Mouse (Mus musculus) ES-E14 (cell line): ENCODE measurements around the gene Ttc9c. TPM values are rescaled to one million over a fixed set of nuclear protein-coding genes. Genes with fewer than 3 reads are reported as not detected.

Source experiments
- DNase-seq: peaks from one replicate; pipeline ENCODE4 v3.0.0-alpha.2; 2013; ENCODE audit warnings: low read depth, low spot score
- H3K27ac ChIP-seq: 2 replicates; pipeline ENCODE4 v1.5.1; 2012; ENCODE audit warnings: low read depth, mild to moderate bottlenecking, low read length, moderate library complexity, mixed read lengths; ENCODE audit not compliant: poor library complexity, insufficient read depth, severe bottlenecking
- H3K36me3 ChIP-seq: 2 replicates; pipeline ENCODE4 v1.6.1; 2012; ENCODE audit warnings: mild to moderate bottlenecking, low read length, moderate library complexity, mixed read lengths; ENCODE audit not compliant: control insufficient read depth, poor library complexity, insufficient read depth, severe bottlenecking
- H3K4me1 ChIP-seq, 2 experiments: fragments of 150-350 bp in 1 of 2; sonication (generic) in 1 of 2; 2 replicates each; pipeline ENCODE4 v1.6.1; 2012; ENCODE audit warnings: low read length in 2 of 2, mild to moderate bottlenecking in 1 of 2, mixed read lengths in 1 of 2; ENCODE audit not compliant: control insufficient read depth in 2 of 2, insufficient read depth in 2 of 2, poor library complexity in 1 of 2
- H3K4me3 ChIP-seq, 2 experiments: fragments of 150-350 bp in 1 of 2; sonication (generic) in 1 of 2; 2 replicates each; pipeline ENCODE4 v1.5.1; 2012; ENCODE audit warnings: low read length in 2 of 2, low read depth in 1 of 2, mild to moderate bottlenecking in 1 of 2, mixed read lengths in 1 of 2; ENCODE audit not compliant: insufficient read depth in 1 of 2, poor library complexity in 1 of 2, severe bottlenecking in 1 of 2
- H3K9ac ChIP-seq: 2 replicates; pipeline ENCODE4 v1.6.1; 2012; ENCODE audit warnings: low read depth, mild to moderate bottlenecking, low read length, mixed read lengths; ENCODE audit not compliant: poor library complexity, insufficient read depth, severe bottlenecking
- H3K9me3 ChIP-seq: fragments of 150-350 bp; sonication (generic); 2 replicates; pipeline ENCODE4 v1.6.1; 2012; ENCODE audit warnings: low read depth, mild to moderate bottlenecking, low read length; ENCODE audit not compliant: control insufficient read depth, insufficient read depth
- CHD2 ChIP-seq: IDR thresholded peaks from 2 replicates; pipeline ENCODE4 v1.6.1; 2014; ENCODE audit warnings: mild to moderate bottlenecking, low read depth, low read length, inconsistent platforms
- HCFC1 ChIP-seq: IDR thresholded peaks from 2 replicates; pipeline ENCODE4 v1.6.1; 2012; ENCODE audit warnings: low read length, inconsistent platforms, borderline replicate concordance; ENCODE audit not compliant: insufficient read depth
- MAFK ChIP-seq: IDR thresholded peaks from 2 replicates; pipeline ENCODE4 v1.6.1; 2014; ENCODE audit warnings: mild to moderate bottlenecking, low read depth, low read length, inconsistent platforms; ENCODE audit not compliant: insufficient read depth
- ZC3H11A ChIP-seq: IDR thresholded peaks from 2 replicates; pipeline ENCODE4 v1.6.1; 2012; ENCODE audit warnings: low read depth, mild to moderate bottlenecking, inconsistent platforms, low read length, borderline replicate concordance
- ZNF384 ChIP-seq: IDR thresholded peaks from 2 replicates; pipeline ENCODE4 v1.6.1; 2012; ENCODE audit warnings: low read depth, low read length, inconsistent platforms
- in situ Hi-C, 2 experiments: fragments of 600-800 bp; cut with MboI; formaldehyde crosslinking; loops; one replicate each; pipeline ENCODE4 v1.15.1; 2025; ENCODE audit warnings: low sequenced_read_pairs in 2 of 2, inconsistent platforms in 1 of 2; ENCODE audit not compliant: unreplicated experiment in 2 of 2
- total RNA-seq: library from RNA; depleted of rRNA; stranded (reverse); fragments of 300-350 nt; gene quantifications from 2 replicates; pipeline ENCODE4 v1.2.3, GENCODE M21; 2012

Gene Ttc9c
- total RNA-seq, 1 experiment: 42.6 TPM

DNA sequence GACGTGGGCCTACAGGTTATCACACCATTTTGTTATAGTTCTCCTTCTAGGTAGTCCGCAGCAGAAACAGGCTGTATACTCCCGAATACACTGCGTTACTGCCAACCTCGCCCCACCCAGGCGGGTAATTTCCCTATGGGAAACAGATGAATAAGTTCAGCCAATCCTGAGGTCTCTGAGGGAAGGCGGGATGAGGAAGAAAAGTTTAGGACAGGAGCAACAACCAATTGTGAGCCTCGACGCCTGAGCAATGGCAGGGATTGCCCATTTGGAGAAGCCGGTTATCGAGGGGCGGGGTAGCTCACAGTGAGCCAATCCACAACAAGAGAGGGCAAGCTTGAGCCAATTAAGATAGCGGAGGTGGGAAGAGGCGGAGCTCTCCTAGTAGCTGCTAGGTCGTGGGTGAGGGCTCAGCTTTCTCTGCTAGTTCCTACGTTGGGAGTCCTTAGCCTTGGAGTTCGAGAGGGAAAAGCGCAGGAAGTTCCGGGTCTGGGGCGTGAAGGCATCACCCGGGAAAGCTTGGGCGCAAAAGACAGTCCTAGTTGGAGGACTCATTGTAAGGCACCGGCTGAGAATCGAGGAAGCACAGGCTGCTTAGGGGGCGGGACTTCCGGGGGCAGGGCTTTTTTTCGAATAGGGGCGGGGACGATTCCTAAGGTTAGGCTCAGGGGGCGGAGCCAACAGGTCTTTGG, 16.9 kb downstream of the Ttc9c start, which contains the start of gene Zbtb3:
TSS of gene Zbtb3 (plus strand) at position 426 of the 692 bp plus-strand sequence.
- Histone ChIP-seq H3K4me3 (peak within 1 kb of the TSS; percentile 82 to 99), H3K9ac (peak within 1 kb of the TSS; percentile 88), H3K4me1 (peaks cover 5 to 11% of the 10 kb centered on the region in 2 experiments), H3K27ac (peak within 1 kb of the TSS; percentile 79), H3K9me3 (no peaks in the 10 kb centered on the region), H3K36me3 (peaks cover 2% of the 10 kb centered on the region; the same call in 1 of the 2 replicates)
- DNase-seq: peak; percentile 96
- 0 out of 2 replicates have a peak, but pooled peaks have one; percentile 24 for TF ChIP-seq HCFC1
- no peak for TF ChIP-seq ZNF384
- TF ChIP-seq CHD2: peak; percentile 93
- in situ Hi-C loops: no loop called here

DNA sequence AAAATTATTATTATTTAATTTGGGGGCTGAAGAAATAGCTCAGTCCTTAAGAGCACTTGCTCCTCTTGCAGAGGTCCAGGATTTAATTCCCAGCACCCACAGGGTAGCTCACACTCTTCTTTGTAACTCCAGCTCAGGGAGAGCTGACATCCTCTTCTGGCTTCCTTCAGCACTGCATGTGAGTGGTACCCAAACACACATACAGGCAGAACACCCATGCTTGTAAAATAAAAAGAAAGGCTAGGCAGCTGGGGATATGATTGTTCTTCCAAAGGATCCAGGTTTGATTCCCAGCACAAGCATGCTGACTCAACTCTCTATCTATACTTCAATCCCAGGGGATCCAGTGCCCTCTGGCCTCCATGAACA, 20.2 kb downstream of the Ttc9c start:
- 0 out of 4 replicates have a peak overlapping the region, but pooled peaks of 1 of the 2 experiments have one; percentile 94 for H3K4me3 ChIP-seq
- peaks cover 8% of the 10 kb centered on the region for H3K36me3 ChIP-seq
- H3K9me3 ChIP-seq: no peaks in the 10 kb centered on the region
- H3K27ac ChIP-seq: no peak overlapping the region
- no peak for TF ChIP-seq HCFC1
- TF ChIP-seq CHD2: no peak
- no peak overlapping the region for H3K9ac ChIP-seq
- in situ Hi-C loops: no loop called here
- H3K4me1 ChIP-seq: peaks cover 3 to 6% of the 10 kb centered on the region in 2 experiments; a peak in 2 of 4 replicates
- DNase-seq: no peak

DNA sequence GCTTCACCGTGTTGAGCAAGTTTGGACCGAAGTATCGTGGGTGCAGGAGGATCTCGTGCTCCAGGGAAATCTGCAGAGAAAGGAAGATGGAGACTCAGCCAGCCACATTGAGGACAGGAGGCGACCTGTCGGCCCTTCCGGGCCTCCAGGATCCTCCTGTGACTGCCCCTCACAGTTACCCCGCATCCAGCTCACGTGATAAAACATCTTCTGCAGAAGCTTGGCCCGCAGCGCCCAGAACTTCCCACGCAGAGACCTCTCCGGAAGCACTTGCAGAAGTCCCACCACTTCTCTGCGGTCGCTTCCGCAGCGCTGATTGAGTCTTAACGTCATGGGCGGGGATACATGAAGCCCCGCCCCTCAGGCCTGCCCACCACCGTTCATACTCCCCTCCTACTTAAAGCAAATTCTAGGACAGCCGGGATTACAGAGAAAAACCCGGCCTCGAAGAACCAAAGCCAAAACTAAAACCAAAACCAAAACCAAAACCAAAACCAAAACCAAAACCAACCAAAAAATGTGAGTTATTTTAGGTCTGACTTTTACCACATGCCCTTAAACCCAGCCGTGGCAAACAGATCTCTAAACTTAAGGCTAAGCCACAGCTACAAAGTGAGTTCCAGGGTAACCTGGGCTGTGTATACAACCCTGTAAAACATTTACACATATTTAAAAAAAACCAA, 20.7 kb downstream of the Ttc9c start, which contains the start of gene Polr2g:
TSS of gene Polr2g (minus strand) at position 314 of the 683 bp plus-strand sequence.
- peak within 1 kb of the TSS; percentile 23; the same call in 1 of the 2 replicates for H3K27ac ChIP-seq

DNA sequence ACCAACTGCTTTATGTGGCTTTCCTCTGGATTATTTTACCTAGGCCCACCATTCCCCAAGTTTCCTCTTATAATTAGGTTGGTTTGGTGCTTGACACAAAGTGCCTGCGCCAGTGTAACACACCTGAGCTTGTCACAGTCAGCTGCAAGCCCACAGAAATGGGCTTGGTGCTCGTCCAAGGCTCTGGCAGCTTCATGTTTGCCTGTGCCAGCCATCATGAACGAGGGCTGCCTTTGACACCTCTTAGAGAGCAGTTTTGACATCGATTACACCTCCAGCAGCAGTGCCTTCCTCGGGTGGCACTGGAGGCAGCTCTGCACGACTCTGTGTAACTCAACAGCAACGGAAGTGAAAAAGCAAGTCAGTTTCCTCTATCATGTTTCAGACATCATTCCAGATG, 29.0 kb downstream of the Ttc9c start:
- H3K9me3 ChIP-seq: no peaks in the 10 kb centered on the region
- H3K27ac ChIP-seq: no peak overlapping the region
- H3K4me3 ChIP-seq: no peak overlapping the region
- H3K9ac ChIP-seq: no peak overlapping the region
- TF ChIP-seq MAFK (no peak), ZNF384 (no peak), CHD2 (no peak), ZC3H11A (no peak), HCFC1 (no peak)
- peaks cover 13% of the 10 kb centered on the region for H3K36me3 ChIP-seq
- in situ Hi-C loops: no loop called here
- DNase-seq: no peak
- H3K4me1 ChIP-seq: peaks cover 0 to 7% of the 10 kb centered on the region in 2 experiments; a peak in 3 of 4 replicates

More for the DNA sequence above, 20.7 kb downstream of the Ttc9c start, which contains the start of gene Polr2g:
- H3K9ac ChIP-seq: peak within 1 kb of the TSS; percentile 85
- no peaks in the 10 kb centered on the region for H3K9me3 ChIP-seq
- H3K4me3 ChIP-seq: peak within 1 kb of the TSS; percentile 82 to 94
- peaks cover 11% of the 10 kb centered on the region for H3K36me3 ChIP-seq
- in situ Hi-C loops: no loop called here
- TF ChIP-seq CHD2 (0 out of 2 replicates have a peak, but pooled peaks have one; percentile 9), ZC3H11A (no peak)
- peak; percentile 85 for DNase-seq
- peaks cover 3 to 6% of the 10 kb centered on the region in 2 experiments; a peak in 2 of 4 replicates for H3K4me1 ChIP-seq
